Mouse (Mus musculus) forebrain, embryonic 14.5 days (tissue): ENCODE measurements at regions not wholly inside any gene's neighbourhood (a gene's known extent, or its start where the extent isn't known, plus 50 kb on each side); places are given as distances from the start of the nearest gene placed in this dataset.

ENCODE experiments used
- ATAC-seq: fragments of 200-750 bp; cut with Nextera tagmentation; 2 replicates; pipeline ENCODE4 v1.8.0; 2017; ENCODE audit warnings: mild to moderate bottlenecking, moderate library complexity
- DNase-seq: peaks from one replicate; pipeline ENCODE4 v3.0.0-alpha.2; 2015; ENCODE audit warnings: low spot score
- H3K27ac ChIP-seq: fragments of 300-500 bp; sonication (generic); 2 replicates; pipeline ENCODE4 v1.5.1; 2014; ENCODE audit warnings: low read depth, mild to moderate bottlenecking, control low read depth, low read length, moderate library complexity
- H3K27me3 ChIP-seq: fragments of 300-500 bp; sonication (generic); replicated peaks from 2 replicates; pipeline ENCODE4 v1.6.1; 2014; ENCODE audit warnings: low read length, control low read depth, mixed read lengths; ENCODE audit not compliant: control insufficient read depth, insufficient read depth
- H3K36me3 ChIP-seq: fragments of 300-500 bp; sonication (generic); 2 replicates; pipeline ENCODE4 v1.6.1; 2014; ENCODE audit warnings: low read length, control low read depth; ENCODE audit not compliant: control insufficient read depth, insufficient read depth
- H3K4me1 ChIP-seq: fragments of 300-500 bp; sonication (generic); 2 replicates; pipeline ENCODE4 v1.6.1; 2014; ENCODE audit warnings: antibody characterized with exemption, low read length, control low read depth; ENCODE audit not compliant: control insufficient read depth, insufficient read depth
- H3K4me2 ChIP-seq: fragments of 300-500 bp; sonication (generic); 2 replicates; pipeline ENCODE4 v1.6.1; 2014; ENCODE audit warnings: mild to moderate bottlenecking, control low read depth, low read length
- H3K4me3 ChIP-seq: fragments of 300-500 bp; sonication (generic); 2 replicates; pipeline ENCODE4 v1.5.1; 2014; ENCODE audit warnings: low read depth, low read length, control low read depth
- H3K9ac ChIP-seq: fragments of 300-500 bp; sonication (generic); 2 replicates; pipeline ENCODE4 v1.6.1; 2014; ENCODE audit warnings: mild to moderate bottlenecking, low read length, control low read depth, moderate library complexity
- H3K9me3 ChIP-seq: fragments of 300-500 bp; sonication (generic); replicated peaks from 2 replicates; pipeline ENCODE4 v1.6.1; 2016; ENCODE audit warnings: low read length, control low read depth, mixed read lengths; ENCODE audit not compliant: control insufficient read depth
- WGBS: fragments of 180-500 bp; shearing (Covaris S2); extraction: QIAGEN DNeasy Blood & Tissue Kit; methylation state at CpG from one replicate; pipeline ENCODE4 v1.1.7; 2014; 5-methylcytosine and 5-hydroxymethylcytosine counted together

GRCm38 (mm10) chr2:159622141-159622669, 711.8 kb downstream of the Gm826 start:
- Histone ChIP-seq H3K9ac (no peak overlapping the region), H3K9me3 (no peaks in the 10 kb centered on the region), H3K4me3 (no peak overlapping the region), H3K4me1 (no peaks in the 10 kb centered on the region), H3K27ac (no peak overlapping the region), H3K4me2 (no peak overlapping the region), H3K27me3 (no peaks in the 10 kb centered on the region), H3K36me3 (no peaks in the 10 kb centered on the region)
- WGBS: 68% methylated on average over 5 of the region's 5 CpGs
- ATAC-seq (no peak), DNase-seq (no peak)

GRCm38 (mm10) chr2:159625306-159625705, 708.7 kb downstream of the Gm826 start:
- Histone ChIP-seq H3K9ac (no peak overlapping the region), H3K4me3 (no peak overlapping the region), H3K4me2 (no peak overlapping the region), H3K27me3 (no peaks in the 10 kb centered on the region), H3K9me3 (no peaks in the 10 kb centered on the region), H3K36me3 (no peaks in the 10 kb centered on the region), H3K27ac (no peak overlapping the region), H3K4me1 (no peaks in the 10 kb centered on the region)
- ATAC-seq (no peak), DNase-seq (no peak)
- 84% methylated on average over 1 of the region's 1 CpGs for WGBS

DNA sequence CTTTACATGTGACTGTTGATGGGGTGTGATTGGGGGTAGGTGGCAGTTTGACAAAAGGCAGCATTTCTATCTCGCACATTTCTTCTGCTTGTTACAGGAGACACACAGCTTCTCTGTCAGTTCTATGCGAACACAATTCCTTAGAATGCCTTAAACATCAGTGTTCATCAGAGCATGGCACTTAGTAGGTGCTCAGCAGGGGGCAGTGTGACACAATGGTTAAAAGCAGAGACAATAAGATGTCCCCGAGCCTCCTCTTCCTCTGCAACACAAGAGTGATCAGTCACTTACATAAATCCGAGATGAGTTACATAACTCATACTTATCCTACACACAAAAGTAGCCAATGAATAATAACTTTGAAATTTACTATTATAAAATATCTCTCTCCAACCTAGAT, 688.1 kb downstream of the Gm826 start:
- H3K9me3 ChIP-seq: no peaks in the 10 kb centered on the region
- no peak overlapping the region for H3K27ac ChIP-seq
- H3K4me3 ChIP-seq: no peak overlapping the region
- H3K36me3 ChIP-seq: no peaks in the 10 kb centered on the region
- H3K27me3 ChIP-seq: no peaks in the 10 kb centered on the region
- DNase-seq (peak; percentile 22), ATAC-seq (no peak)
- 57% methylated on average over 4 of the region's 4 CpGs for WGBS
- H3K9ac ChIP-seq: no peak overlapping the region
- H3K4me2 ChIP-seq: no peak overlapping the region
- no peaks in the 10 kb centered on the region for H3K4me1 ChIP-seq

DNA sequence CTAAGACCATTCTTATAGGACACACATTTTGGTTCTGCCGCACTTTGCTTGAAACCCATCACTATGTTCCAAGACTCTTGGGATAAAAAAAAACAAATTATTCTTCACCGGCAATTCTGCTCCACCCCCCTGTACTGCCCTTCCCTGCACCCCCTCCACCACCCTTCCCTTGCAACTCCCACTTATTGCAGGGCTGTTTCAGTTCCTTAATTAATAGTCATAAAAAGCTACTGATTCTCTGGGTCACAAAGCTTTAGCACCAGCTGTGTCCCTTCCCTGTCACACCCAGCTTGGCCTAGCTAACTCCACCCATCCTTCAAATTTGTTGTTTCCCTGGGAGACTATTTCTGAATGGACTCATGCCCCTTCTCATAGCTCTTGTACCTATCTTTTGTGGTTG, 687.4 kb downstream of the Gm826 start:
- H3K9ac ChIP-seq: no peak overlapping the region
- no peak overlapping the region for H3K27ac ChIP-seq
- H3K9me3 ChIP-seq: no peaks in the 10 kb centered on the region
- H3K4me1 ChIP-seq: no peaks in the 10 kb centered on the region
- no peaks in the 10 kb centered on the region for H3K36me3 ChIP-seq
- H3K27me3 ChIP-seq: no peaks in the 10 kb centered on the region
- no peak overlapping the region for H3K4me3 ChIP-seq
- 91% methylated on average over 2 of the region's 2 CpGs for WGBS
- no peak overlapping the region for H3K4me2 ChIP-seq
- ATAC-seq (no peak), DNase-seq (no peak)

DNA sequence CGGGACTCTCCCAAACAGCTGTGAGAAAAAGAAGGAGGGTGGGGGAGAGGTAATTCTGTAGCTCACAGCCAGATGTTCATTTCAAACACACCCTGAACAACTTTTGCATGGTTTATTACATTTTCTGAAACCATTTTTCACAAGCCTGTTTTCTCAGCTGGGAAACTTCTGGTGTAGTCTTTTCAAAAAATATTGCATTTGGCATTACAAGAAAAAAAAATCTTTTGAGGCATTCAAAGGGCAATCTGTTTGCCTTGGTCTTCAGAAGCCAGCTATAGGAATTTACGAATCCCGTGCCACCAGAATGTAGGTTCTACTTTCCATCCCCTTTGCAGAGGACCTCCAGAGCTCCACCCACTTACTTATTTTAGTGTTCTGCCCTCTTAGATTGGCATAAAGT, 681.7 kb downstream of the Gm826 start:
- H3K4me1 ChIP-seq: no peaks in the 10 kb centered on the region
- no peaks in the 10 kb centered on the region for H3K9me3 ChIP-seq
- no peaks in the 10 kb centered on the region for H3K27me3 ChIP-seq
- no peak overlapping the region for H3K4me2 ChIP-seq
- no peak for DNase-seq
- ATAC-seq: no peak
- no peaks in the 10 kb centered on the region for H3K36me3 ChIP-seq
- H3K9ac ChIP-seq: no peak overlapping the region
- no peak overlapping the region for H3K4me3 ChIP-seq
- WGBS: 92% methylated on average over 3 of the region's 3 CpGs
- H3K27ac ChIP-seq: no peak overlapping the region

GRCm38 (mm10) chr2:159676845-159677244, 657.1 kb downstream of the Gm826 start:
- 60% methylated on average over 3 of the region's 3 CpGs for WGBS

DNA sequence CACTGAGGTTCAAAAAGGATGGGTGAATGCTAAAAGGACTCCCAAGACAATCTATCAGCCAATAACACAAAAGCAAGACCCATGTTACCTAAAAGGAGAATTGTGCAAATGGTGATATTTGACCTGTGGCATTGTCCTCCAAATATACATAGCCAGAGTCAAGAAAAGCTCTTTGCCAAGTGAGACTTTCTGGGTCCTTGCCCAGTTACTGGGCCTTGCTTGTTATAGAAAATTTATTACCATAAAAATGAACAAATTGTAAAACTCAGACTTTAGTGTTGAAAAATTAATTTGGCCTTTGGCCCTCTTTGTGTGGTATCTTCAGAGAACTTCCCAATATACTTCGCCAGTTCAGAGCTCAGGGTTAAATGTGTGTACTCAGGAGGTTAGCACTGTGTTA, 653.3 kb downstream of the Gm826 start:
- WGBS: 85% methylated on average over 1 of the region's 1 CpGs
- no peak overlapping the region for H3K9ac ChIP-seq

More at GRCm38 (mm10) chr2:159676845-159677244, 657.1 kb downstream of the Gm826 start:
- H3K4me3 ChIP-seq: no peak overlapping the region
- no peaks in the 10 kb centered on the region for H3K36me3 ChIP-seq
- DNase-seq (no peak), ATAC-seq (no peak)
- no peak overlapping the region for H3K4me2 ChIP-seq
- H3K9ac ChIP-seq: no peak overlapping the region
- no peaks in the 10 kb centered on the region for H3K27me3 ChIP-seq
- no peaks in the 10 kb centered on the region for H3K9me3 ChIP-seq
- no peaks in the 10 kb centered on the region for H3K4me1 ChIP-seq
- H3K27ac ChIP-seq: no peak overlapping the region

GRCm38 (mm10) chr2:159703100-159703499, 630.9 kb downstream of the Gm826 start:
- H3K36me3 ChIP-seq: no peaks in the 10 kb centered on the region
- H3K27me3 ChIP-seq: no peaks in the 10 kb centered on the region
- no peak overlapping the region for H3K4me3 ChIP-seq
- H3K9ac ChIP-seq: no peak overlapping the region
- no peaks in the 10 kb centered on the region for H3K9me3 ChIP-seq
- 90% methylated on average over 3 of the region's 3 CpGs for WGBS
- no peaks in the 10 kb centered on the region for H3K4me1 ChIP-seq
- no peak overlapping the region for H3K4me2 ChIP-seq
- DNase-seq (no peak), ATAC-seq (no peak)
- no peak overlapping the region for H3K27ac ChIP-seq

More for the DNA sequence above, 653.3 kb downstream of the Gm826 start:
- H3K4me3 ChIP-seq: no peak overlapping the region
- H3K27me3 ChIP-seq: no peaks in the 10 kb centered on the region
- no peak for DNase-seq
- H3K9me3 ChIP-seq: no peaks in the 10 kb centered on the region
- H3K4me2 ChIP-seq: no peak overlapping the region
- H3K27ac ChIP-seq: no peak overlapping the region
- no peak for ATAC-seq
- H3K4me1 ChIP-seq: no peaks in the 10 kb centered on the region
- H3K36me3 ChIP-seq: no peaks in the 10 kb centered on the region

- no peak overlapping the region for H3K9ac ChIP-seq
- no peaks in the 10 kb centered on the region for H3K36me3 ChIP-seq
- H3K4me1 ChIP-seq: no peaks in the 10 kb centered on the region
- no peaks in the 10 kb centered on the region for H3K9me3 ChIP-seq
- 91% methylated on average over 2 of the region's 2 CpGs for WGBS
- DNase-seq (no peak), ATAC-seq (no peak)
- no peak overlapping the region for H3K4me2 ChIP-seq
- no peaks in the 10 kb centered on the region for H3K27me3 ChIP-seq
- H3K27ac ChIP-seq: no peak overlapping the region
- H3K4me3 ChIP-seq: no peak overlapping the region
These were observed 625.8 kb downstream of the Gm826 start for GRCm38 (mm10) chr2:159708141-159708540.
